Mouse (Mus musculus) stomach, embryonic 16.5 days (tissue): ENCODE measurements at regions not wholly inside any gene's neighbourhood (a gene's known extent, or its start where the extent isn't known, plus 50 kb on each side); places are given as distances from the start of the nearest gene placed in this dataset.

Source experiments
- ATAC-seq: fragments of 200-750 bp; cut with Nextera tagmentation; 2 replicates; pipeline ENCODE4 v1.8.0; 2017; ENCODE audit warnings: moderate number of reproducible peaks, moderate TSS enrichment; ENCODE audit not compliant: insufficient read depth, low FRiP score
- H3K27ac ChIP-seq: fragments of 300-500 bp; sonication (generic); 2 replicates; pipeline ENCODE4 v1.5.1; 2014; ENCODE audit warnings: low read length
- H3K27me3 ChIP-seq: fragments of 300-500 bp; sonication (generic); 2 replicates; pipeline ENCODE4 v1.6.1; 2014; ENCODE audit warnings: low read length, control low read depth, mixed read lengths; ENCODE audit not compliant: control insufficient read depth, insufficient read depth
- H3K36me3 ChIP-seq: fragments of 300-500 bp; sonication (generic); 2 replicates; pipeline ENCODE4 v1.6.1; 2014; ENCODE audit warnings: low read length; ENCODE audit not compliant: control insufficient read depth, insufficient read depth
- H3K4me1 ChIP-seq: fragments of 300-500 bp; sonication (generic); 2 replicates; pipeline ENCODE4 v1.6.1; 2014; ENCODE audit warnings: low read length, control low read depth, mixed read lengths; ENCODE audit not compliant: control insufficient read depth, insufficient read depth
- H3K4me2 ChIP-seq: fragments of 300-500 bp; sonication (generic); 2 replicates; pipeline ENCODE4 v1.6.1; 2014; ENCODE audit warnings: low read depth, low read length, mixed read lengths
- H3K4me3 ChIP-seq: fragments of 300-500 bp; sonication (generic); replicated peaks from 2 replicates; pipeline ENCODE4 v1.5.1; 2014; ENCODE audit warnings: mild to moderate bottlenecking, low read length
- H3K9ac ChIP-seq: fragments of 300-500 bp; sonication (generic); 2 replicates; pipeline ENCODE4 v1.6.1; 2014; ENCODE audit warnings: low read length
- H3K9me3 ChIP-seq: fragments of 300-500 bp; sonication (generic); replicated peaks from 2 replicates; pipeline ENCODE4 v1.6.1; 2016; ENCODE audit warnings: low read length, control low read depth; ENCODE audit not compliant: control insufficient read depth
- WGBS: fragments of 180-500 bp; shearing (Covaris S2); extraction: QIAGEN DNeasy Blood & Tissue Kit; methylation state at CpG from one replicate; pipeline ENCODE4 v1.1.7; 2014; 5-methylcytosine and 5-hydroxymethylcytosine counted together

- H3K27me3 ChIP-seq, result no peaks in the 10 kb centered on the region
- no peak for ATAC-seq
- H3K4me2 ChIP-seq, result no peak overlapping the region
- no peaks in the 10 kb centered on the region for H3K4me1 ChIP-seq
- H3K27ac ChIP-seq, result no peak overlapping the region
- no peak overlapping the region for H3K4me3 ChIP-seq
- H3K9me3 ChIP-seq, result no peaks in the 10 kb centered on the region
- H3K36me3 ChIP-seq, result no peaks in the 10 kb centered on the region
- 20% methylated on average over 2 of the region's 2 CpGs for WGBS
- H3K9ac ChIP-seq, result no peak overlapping the region
Measured at GRCm38 (mm10) chr8:90192856-90193255, 155.3 kb downstream of the Tox3 start.

DNA sequence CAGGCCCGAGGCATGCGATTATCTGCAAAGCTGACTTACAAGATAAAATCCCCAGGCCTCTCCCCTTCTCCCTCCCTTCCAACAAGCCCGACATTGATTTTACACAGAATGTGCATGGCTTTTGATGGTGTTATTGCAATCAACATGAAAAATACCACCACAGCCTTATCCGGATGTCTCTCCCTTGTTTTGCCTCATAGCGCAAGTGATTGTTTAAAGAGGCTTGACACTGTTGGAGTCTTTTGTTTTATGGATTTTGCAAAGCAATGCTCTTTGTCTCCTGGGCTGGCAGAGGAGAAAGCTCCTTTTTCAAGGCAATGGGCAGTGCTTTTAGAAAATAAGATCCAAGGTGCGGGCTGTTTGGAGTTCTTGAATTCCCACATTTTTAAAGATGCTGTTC is 165.3 kb downstream of the Tox3 start:
- ATAC-seq, result no peak
- H3K27me3 ChIP-seq, result no peaks in the 10 kb centered on the region
- no peak overlapping the region for H3K27ac ChIP-seq
- H3K9me3 ChIP-seq, result no peaks in the 10 kb centered on the region
- WGBS, result 30% methylated on average over 6 of the region's 6 CpGs
- no peak overlapping the region for H3K4me3 ChIP-seq
- H3K36me3 ChIP-seq, result no peaks in the 10 kb centered on the region
- no peak overlapping the region for H3K9ac ChIP-seq
- H3K4me2 ChIP-seq, result no peak overlapping the region
- H3K4me1 ChIP-seq, result no peaks in the 10 kb centered on the region

DNA sequence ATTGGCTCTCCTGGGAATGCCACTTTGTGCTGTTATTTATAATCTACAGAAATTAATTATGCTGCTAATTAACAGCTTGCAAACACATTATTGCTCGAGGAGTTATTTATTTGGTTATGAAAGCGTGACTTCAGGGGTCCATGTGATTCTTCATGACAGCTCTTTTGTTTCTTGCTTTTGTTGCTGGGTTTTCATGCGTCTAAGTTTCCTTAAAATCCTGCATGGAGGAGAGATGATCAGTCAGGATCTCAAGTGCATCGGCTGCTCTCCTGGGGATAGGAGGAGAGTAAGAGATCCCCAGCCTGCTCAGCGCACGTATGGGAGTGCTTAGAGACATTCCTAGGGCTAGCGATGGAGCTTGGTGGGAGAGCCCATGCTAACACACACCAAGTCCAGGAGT is 171.4 kb downstream of the Tox3 start:
- Histone ChIP-seq H3K9me3 (no peaks in the 10 kb centered on the region), H3K27ac (no peak overlapping the region), H3K36me3 (no peaks in the 10 kb centered on the region), H3K4me1 (no peaks in the 10 kb centered on the region), H3K9ac (no peak overlapping the region), H3K4me3 (no peak overlapping the region), H3K4me2 (no peak overlapping the region), H3K27me3 (no peaks in the 10 kb centered on the region)
- no peak for ATAC-seq
- 63% methylated on average over 7 of the region's 7 CpGs for WGBS

DNA sequence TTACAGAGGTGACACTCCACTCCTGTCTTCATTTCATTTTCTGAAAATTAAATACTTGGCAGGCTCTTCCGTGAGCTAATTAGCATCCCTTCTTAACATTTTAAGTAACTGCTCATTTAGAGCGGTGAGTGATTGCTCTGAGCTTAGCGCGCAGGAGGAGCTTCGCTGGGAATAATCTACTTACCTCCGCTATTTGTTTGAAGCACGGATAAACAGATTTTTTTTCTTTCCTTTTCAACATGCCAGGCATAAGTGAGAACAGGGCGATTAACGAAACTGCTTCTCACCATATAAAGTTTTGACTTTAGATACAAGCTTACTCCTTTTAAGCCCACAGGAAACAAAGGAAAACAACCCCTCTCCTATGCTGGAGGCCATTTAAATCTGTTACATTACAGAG is 171.8 kb downstream of the Tox3 start:
- no peak for ATAC-seq

DNA sequence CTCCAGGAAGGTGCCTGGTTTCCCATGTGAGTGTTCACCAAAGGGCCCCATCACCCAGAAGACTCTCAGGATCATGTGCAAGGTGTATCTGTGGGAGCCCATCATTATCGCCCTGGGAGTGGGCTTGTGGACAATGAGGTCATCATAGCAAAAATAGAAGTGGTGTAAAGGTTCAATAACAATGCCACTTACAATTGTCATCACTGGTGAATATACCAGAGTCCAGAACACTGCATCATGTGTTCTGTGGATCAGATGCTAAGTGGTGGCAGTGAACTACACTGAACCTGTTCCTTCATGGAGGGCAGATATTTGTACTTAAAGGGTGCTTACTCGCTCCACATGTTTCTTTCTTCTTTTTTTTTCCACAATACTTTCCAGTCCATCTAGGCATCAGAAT is 181.5 kb downstream of the Tox3 start:
- Histone ChIP-seq H3K4me3 (no peak overlapping the region), H3K36me3 (no peaks in the 10 kb centered on the region), H3K4me1 (no peaks in the 10 kb centered on the region), H3K9ac (no peak overlapping the region), H3K27me3 (no peaks in the 10 kb centered on the region), H3K9me3 (no peaks in the 10 kb centered on the region), H3K4me2 (no peak overlapping the region), H3K27ac (no peak overlapping the region)
- ATAC-seq, result no peak
- WGBS, result 93% methylated on average over 2 of the region's 2 CpGs

More for the DNA sequence above, 171.8 kb downstream of the Tox3 start:
- H3K9ac ChIP-seq, result no peak overlapping the region
- H3K36me3 ChIP-seq, result no peaks in the 10 kb centered on the region
- H3K27ac ChIP-seq, result no peak overlapping the region
- peak overlapping the region; percentile 4; the same call in 1 of the 2 replicates for H3K4me2 ChIP-seq
- WGBS, result 31% methylated on average over 9 of the region's 9 CpGs
- H3K27me3 ChIP-seq, result no peaks in the 10 kb centered on the region
- H3K9me3 ChIP-seq, result no peaks in the 10 kb centered on the region
- no peak overlapping the region for H3K4me3 ChIP-seq
- no peaks in the 10 kb centered on the region for H3K4me1 ChIP-seq

DNA sequence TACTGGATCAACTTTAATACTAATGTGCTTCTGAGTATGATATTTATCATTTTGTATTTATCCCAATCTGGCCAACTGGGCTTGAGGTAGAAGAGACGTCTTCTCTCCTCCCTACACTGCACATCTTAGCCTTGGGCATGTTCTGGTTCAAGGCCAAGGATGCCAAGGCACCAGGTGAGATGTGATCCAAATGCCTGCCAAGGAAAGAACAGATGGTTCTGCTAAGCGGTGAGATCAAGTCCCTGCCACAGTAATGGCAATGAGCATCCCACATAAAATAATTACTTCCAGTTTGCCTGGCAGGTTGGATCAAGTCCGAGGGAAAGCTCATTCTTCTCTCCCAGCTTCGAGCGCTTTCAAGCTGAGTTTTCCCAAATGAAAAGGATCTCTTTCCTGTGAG is 196.7 kb downstream of the Tox3 start:
- Histone ChIP-seq H3K27ac (no peak overlapping the region), H3K4me3 (no peak overlapping the region), H3K9me3 (no peaks in the 10 kb centered on the region), H3K9ac (no peak overlapping the region), H3K36me3 (no peaks in the 10 kb centered on the region), H3K4me2 (no peak overlapping the region), H3K4me1 (no peaks in the 10 kb centered on the region), H3K27me3 (no peaks in the 10 kb centered on the region)
- 82% methylated on average over 5 of the region's 5 CpGs for WGBS
- ATAC-seq, result no peak

DNA sequence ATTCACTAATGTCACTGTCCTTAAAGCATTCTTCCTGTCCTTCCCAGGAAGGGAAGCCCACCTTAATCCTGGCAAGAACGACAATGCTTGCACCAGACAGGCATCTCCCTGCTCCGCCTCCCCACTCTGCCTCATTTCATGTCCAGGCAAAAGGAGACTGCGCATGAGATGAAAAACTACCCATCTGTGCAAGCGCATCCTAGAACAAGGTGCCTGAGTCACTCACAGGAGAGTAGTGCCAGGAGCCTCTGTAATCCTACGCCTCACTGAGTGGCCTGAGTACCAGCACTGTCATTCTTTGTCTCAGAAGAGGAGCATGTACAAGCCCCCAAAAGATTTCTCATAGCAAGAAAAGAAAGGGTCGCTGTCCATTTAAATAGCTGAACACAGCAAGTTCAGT is 198.2 kb downstream of the Tox3 start:
- Histone ChIP-seq H3K4me2 (no peak overlapping the region), H3K27me3 (no peaks in the 10 kb centered on the region), H3K9me3 (no peaks in the 10 kb centered on the region), H3K27ac (no peak overlapping the region), H3K9ac (no peak overlapping the region), H3K4me3 (no peak overlapping the region), H3K4me1 (no peaks in the 10 kb centered on the region), H3K36me3 (no peaks in the 10 kb centered on the region)
- no peak for ATAC-seq
- WGBS, result 68% methylated on average over 6 of the region's 6 CpGs

- Histone ChIP-seq H3K27me3 (no peaks in the 10 kb centered on the region), H3K4me1 (no peaks in the 10 kb centered on the region), H3K9ac (no peak overlapping the region), H3K4me2 (no peak overlapping the region), H3K27ac (no peak overlapping the region), H3K36me3 (no peaks in the 10 kb centered on the region), H3K9me3 (no peaks in the 10 kb centered on the region), H3K4me3 (no peak overlapping the region)
- ATAC-seq, result no peak
- 66% methylated on average over 5 of the region's 5 CpGs for WGBS
Measured at GRCm38 (mm10) chr8:90134626-90135025, 213.5 kb downstream of the Tox3 start.

GRCm38 (mm10) chr8:90130704-90131267 is 217.4 kb downstream of the Tox3 start:
- Histone ChIP-seq H3K4me2 (no peak overlapping the region), H3K9ac (no peak overlapping the region), H3K9me3 (no peaks in the 10 kb centered on the region), H3K4me1 (no peaks in the 10 kb centered on the region), H3K27me3 (no peaks in the 10 kb centered on the region), H3K36me3 (no peaks in the 10 kb centered on the region), H3K27ac (no peak overlapping the region), H3K4me3 (no peak overlapping the region)
- no peak for ATAC-seq
- WGBS, result 78% methylated on average over 5 of the region's 5 CpGs

- no peak overlapping the region for H3K4me3 ChIP-seq
- no peaks in the 10 kb centered on the region for H3K4me1 ChIP-seq
- no peak overlapping the region for H3K27ac ChIP-seq
- no peaks in the 10 kb centered on the region for H3K36me3 ChIP-seq
- no peak for ATAC-seq
- H3K27me3 ChIP-seq, result no peaks in the 10 kb centered on the region
- no peaks in the 10 kb centered on the region for H3K9me3 ChIP-seq
- H3K4me2 ChIP-seq, result no peak overlapping the region
- 92% methylated on average over 1 of the region's 1 CpGs for WGBS
- H3K9ac ChIP-seq, result no peak overlapping the region
Measured at GRCm38 (mm10) chr8:90125426-90125825, 222.7 kb downstream of the Tox3 start.
